Mouse (Mus musculus): ENCODE measurements around the gene Fntb. TPM values are rescaled to one million over a fixed set of nuclear protein-coding genes. Genes with fewer than 3 reads are reported as not detected.

Fntb gene
- total and polyA plus RNA-seq, 3 experiments = 11.7 to 28.5 TPM; not detected in 1

GRCm38 (mm10) chr12:76926338-76926945 is 161.1 kb downstream of the Fntb start:
- no peaks in the 10 kb centered on the region for H3K79me2 ChIP-seq (ENCODE audit: control insufficient read depth, insufficient read depth, low read length, poor library complexity)
- no peaks in the 10 kb centered on the region for H3K27me3 ChIP-seq (ENCODE audit: control insufficient read depth in 1 of 2, insufficient read depth in 2 of 2, low read length in 2 of 2)
- H3K27ac ChIP-seq (ENCODE audit: control insufficient read depth, low read depth, low read length) = no peak overlapping the region
- TF ChIP-seq MXI1 (IDR thresholded peaks at IDR 0.05; ENCODE audit: low read depth, low read length) = no peak
- TF ChIP-seq RAD21 (IDR thresholded peaks at IDR 0.05; ENCODE audit: low read depth, low read length) = no peak
- no peak for TF ChIP-seq MAZ (IDR thresholded peaks at IDR 0.05; ENCODE audit: low read depth, low read length)
- TF ChIP-seq GABPA (IDR thresholded peaks at IDR 0.05; ENCODE audit: low read depth, low read length) = no peak
- no peak for TF ChIP-seq ZKSCAN1 (IDR thresholded peaks at IDR 0.05; ENCODE audit: low read depth, low read length)
- no peak for TF ChIP-seq MEF2A (IDR thresholded peaks at IDR 0.05; ENCODE audit: extremely low read depth, insufficient replicate concordance, low read depth, low read length, poor library complexity, severe bottlenecking)
- peaks cover 4 to 7% of the 10 kb centered on the region in 2 experiments for H3K4me1 ChIP-seq (ENCODE audit: control insufficient read depth in 1 of 2, insufficient read depth in 2 of 2, low read length in 2 of 2)
- no peak overlapping the region for H3K4me3 ChIP-seq (ENCODE audit: control insufficient read depth in 1 of 2, insufficient read depth in 1 of 2, low read depth in 2 of 2, low read length in 2 of 2)
- H3K9ac ChIP-seq (ENCODE audit: control insufficient read depth, low read depth, low read length, poor library complexity, severe bottlenecking) = no peak overlapping the region
- H3K36me3 ChIP-seq (ENCODE audit: control insufficient read depth in 1 of 2, insufficient read depth in 2 of 2, low read length in 2 of 2) = peaks cover 0 to 7% of the 10 kb centered on the region in 2 experiments; a peak in 2 of 4 replicates
- H3K9me3 ChIP-seq (replicated peaks; ENCODE audit: insufficient read depth, low read length) = no peaks in the 10 kb centered on the region
- DNase-seq (ENCODE audit: low read depth, low spot score) = no peak

DNA sequence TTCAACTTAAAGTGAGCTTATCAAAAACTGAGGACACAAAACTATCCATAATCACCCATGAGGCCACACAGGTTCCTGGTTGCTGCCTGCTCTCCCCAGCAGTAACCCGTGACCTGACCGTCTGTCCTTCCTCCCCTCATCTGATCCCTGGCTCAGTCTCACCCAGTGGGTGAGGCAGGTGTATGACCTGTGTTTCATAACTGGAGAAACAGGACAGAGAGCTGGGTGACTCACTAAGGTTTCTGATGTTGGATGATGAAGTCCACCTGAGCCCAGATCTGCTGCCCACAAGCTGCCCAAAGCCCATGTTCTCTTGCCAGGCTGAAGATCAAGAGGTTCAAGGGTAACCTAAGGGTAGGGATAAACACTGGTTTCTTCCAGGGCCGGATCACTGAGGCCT is 161.6 kb downstream of the Fntb start:
- Histone ChIP-seq H3K36me3 (ENCODE audit: control insufficient read depth in 1 of 2, insufficient read depth in 2 of 2, low read length in 2 of 2) (peaks cover 0 to 7% of the 10 kb centered on the region in 2 experiments; a peak in 2 of 4 replicates), H3K27me3 (ENCODE audit: control insufficient read depth in 1 of 2, insufficient read depth in 2 of 2, low read length in 2 of 2) (no peaks in the 10 kb centered on the region), H3K27ac (ENCODE audit: control insufficient read depth, low read depth, low read length) (no peak overlapping the region), H3K9ac (ENCODE audit: control insufficient read depth, low read depth, low read length, poor library complexity, severe bottlenecking) (no peak overlapping the region), H3K4me3 (ENCODE audit: control insufficient read depth in 1 of 2, insufficient read depth in 1 of 2, low read depth in 2 of 2, low read length in 2 of 2) (no peak overlapping the region), H3K9me3 (replicated peaks; ENCODE audit: insufficient read depth, low read length) (no peaks in the 10 kb centered on the region), H3K79me2 (ENCODE audit: control insufficient read depth, insufficient read depth, low read length, poor library complexity) (no peaks in the 10 kb centered on the region), H3K4me1 (ENCODE audit: control insufficient read depth in 1 of 2, insufficient read depth in 2 of 2, low read length in 2 of 2) (peaks cover 4 to 7% of the 10 kb centered on the region in 2 experiments)
- TF ChIP-seq MYC (IDR thresholded peaks at IDR 0.05; ENCODE audit: low read depth, low read length) (no peak), MAZ (IDR thresholded peaks at IDR 0.05; ENCODE audit: low read depth, low read length) (no peak), E2F4 (IDR thresholded peaks at IDR 0.05; ENCODE audit: borderline replicate concordance, low read depth, low read length) (no peak), RAD21 (IDR thresholded peaks at IDR 0.05; ENCODE audit: low read depth, low read length) (no peak)
- DNase-seq (ENCODE audit: low read depth, low spot score) = no peak

- no peak for DNase-seq (ENCODE audit: low read depth, low spot score)
- peaks cover 0 to 7% of the 10 kb centered on the region in 2 experiments; a peak in 2 of 4 replicates for H3K36me3 ChIP-seq (ENCODE audit: control insufficient read depth in 1 of 2, insufficient read depth in 2 of 2, low read length in 2 of 2)
- no peak for TF ChIP-seq MYC (IDR thresholded peaks at IDR 0.05; ENCODE audit: low read depth, low read length)
- TF ChIP-seq ZC3H11A (IDR thresholded peaks at IDR 0.05; ENCODE audit: low read depth, low read length) = no peak
- no peak for TF ChIP-seq GATA1 (IDR thresholded peaks at IDR 0.05; ENCODE audit: low read depth, low read length)
- TF ChIP-seq USF2 (IDR thresholded peaks at IDR 0.05; ENCODE audit: borderline replicate concordance in 1 of 2, insufficient read depth in 1 of 2, low read depth in 1 of 2, low read length in 2 of 2) = no peak
- TF ChIP-seq MAFK (IDR thresholded peaks at IDR 0.05; ENCODE audit: borderline replicate concordance, low read depth, low read length) = no peak
- no peak for TF ChIP-seq KAT2A (conservative IDR thresholded peaks at IDR 0.05; ENCODE audit: low read depth, low read length)
- no peak for TF ChIP-seq UBTF (IDR thresholded peaks at IDR 0.05; ENCODE audit: borderline replicate concordance, insufficient read depth, low read depth, low read length)
- no peak for TF ChIP-seq BHLHE40 (IDR thresholded peaks at IDR 0.05; ENCODE audit: borderline replicate concordance, low read depth, low read length)
- no peak for TF ChIP-seq RCOR1 (IDR thresholded peaks at IDR 0.05; ENCODE audit: low read depth, low read length)
- no peak for TF ChIP-seq TBP (IDR thresholded peaks at IDR 0.05; ENCODE audit: low read depth, low read length)
- no peak for TF ChIP-seq POLR2AphosphoS5 (IDR thresholded peaks at IDR 0.05; ENCODE audit: borderline replicate concordance, low read depth, low read length)
- no peak for TF ChIP-seq NRF1 (IDR thresholded peaks at IDR 0.05; ENCODE audit: insufficient read depth, low read depth, low read length, poor library complexity, severe bottlenecking)
- TF ChIP-seq MAZ (IDR thresholded peaks at IDR 0.05; ENCODE audit: low read depth, low read length) = no peak
- no peak for TF ChIP-seq SMC3 (IDR thresholded peaks at IDR 0.05; ENCODE audit: low read depth, low read length)
- no peak for TF ChIP-seq USF1 (IDR thresholded peaks at IDR 0.05; ENCODE audit: low read depth, low read length)
- TF ChIP-seq CHD1 (IDR thresholded peaks at IDR 0.05; ENCODE audit: low read depth, low read length) = no peak
- no peak for TF ChIP-seq ELF1 (IDR thresholded peaks at IDR 0.05; ENCODE audit: low read depth, low read length)
- no peak for TF ChIP-seq POLR2A (IDR thresholded peaks at IDR 0.05; ENCODE audit: control insufficient read depth in 1 of 2, insufficient read depth in 1 of 2, low read depth in 1 of 2, low read length in 2 of 2, poor library complexity in 1 of 2)
Measured at GRCm38 (mm10) chr12:76927539-76927938, 162.2 kb downstream of the Fntb start.

More at GRCm38 (mm10) chr12:76927539-76927938, 162.2 kb downstream of the Fntb start:
- Histone ChIP-seq H3K27me3 (ENCODE audit: control insufficient read depth in 1 of 2, insufficient read depth in 2 of 2, low read length in 2 of 2) (no peaks in the 10 kb centered on the region), H3K4me1 (ENCODE audit: control insufficient read depth in 1 of 2, insufficient read depth in 2 of 2, low read length in 2 of 2) (peaks cover 4 to 7% of the 10 kb centered on the region in 2 experiments), H3K9me3 (replicated peaks; ENCODE audit: insufficient read depth, low read length) (no peaks in the 10 kb centered on the region), H3K4me3 (ENCODE audit: control insufficient read depth in 1 of 2, insufficient read depth in 1 of 2, low read depth in 2 of 2, low read length in 2 of 2) (no peak overlapping the region), H3K9ac (ENCODE audit: control insufficient read depth, low read depth, low read length, poor library complexity, severe bottlenecking) (no peak overlapping the region), H3K79me2 (ENCODE audit: control insufficient read depth, insufficient read depth, low read length, poor library complexity) (no peaks in the 10 kb centered on the region), H3K27ac (ENCODE audit: control insufficient read depth, low read depth, low read length) (no peak overlapping the region)
